Mouse (Mus musculus) limb, embryonic 11.5 days (tissue): ENCODE measurements around the gene Trappc12. TPM values are rescaled to one million over a fixed set of nuclear protein-coding genes. Genes with fewer than 3 reads are reported as not detected.
A peak's percentile ranks its signal among the peaks of the same experiment; 100 is the strongest.

Source experiments
- ATAC-seq: fragments of 200-750 bp; cut with Nextera tagmentation; 2 replicates; pipeline ENCODE4 v1.8.0; 2017; ENCODE audit warnings: low read depth; ENCODE audit not compliant: insufficient number of reproducible peaks, low FRiP score, low TSS enrichment
- DNase-seq: peaks from one replicate; pipeline ENCODE4 v3.0.0-alpha.2; 2015; ENCODE audit warnings: low spot score
- H3K27ac ChIP-seq: fragments of 300-500 bp; sonication (generic); replicated peaks from 2 replicates; pipeline ENCODE4 v1.5.1; 2014; ENCODE audit warnings: low read depth, mild to moderate bottlenecking, low read length
- H3K27me3 ChIP-seq: fragments of 300-500 bp; sonication (generic); 2 replicates; pipeline ENCODE4 v1.6.1; 2014; ENCODE audit warnings: mild to moderate bottlenecking, low read length, mixed read lengths; ENCODE audit not compliant: control insufficient read depth, insufficient read depth
- H3K36me3 ChIP-seq: fragments of 300-500 bp; sonication (generic); 2 replicates; pipeline ENCODE4 v1.6.1; 2014; ENCODE audit warnings: mild to moderate bottlenecking, low read length, moderate library complexity, mixed read lengths; ENCODE audit not compliant: control insufficient read depth, insufficient read depth
- H3K4me1 ChIP-seq: fragments of 300-500 bp; sonication (generic); 2 replicates; pipeline ENCODE4 v1.6.1; 2014; ENCODE audit warnings: low read length, mixed read lengths; ENCODE audit not compliant: control insufficient read depth, insufficient read depth
- H3K4me2 ChIP-seq: fragments of 300-500 bp; sonication (generic); 2 replicates; pipeline ENCODE4 v1.6.1; 2014; ENCODE audit warnings: low read depth, mild to moderate bottlenecking, moderate library complexity; ENCODE audit not compliant: severe bottlenecking
- H3K4me3 ChIP-seq: fragments of 300-500 bp; sonication (generic); 2 replicates; pipeline ENCODE4 v1.5.1; 2014; ENCODE audit warnings: low read depth, low read length
- H3K9ac ChIP-seq: fragments of 300-500 bp; sonication (generic); 2 replicates; pipeline ENCODE4 v1.6.1; 2014; ENCODE audit warnings: mild to moderate bottlenecking, low read length
- H3K9me3 ChIP-seq: fragments of 300-500 bp; sonication (generic); 2 replicates; pipeline ENCODE4 v1.6.1; 2016; ENCODE audit warnings: low read length; ENCODE audit not compliant: control insufficient read depth
- WGBS: fragments of 180-500 bp; shearing (Covaris S2); extraction: QIAGEN DNeasy Blood & Tissue Kit; methylation state at CpG from one replicate; pipeline ENCODE4 v1.1.7; 2014; 5-methylcytosine and 5-hydroxymethylcytosine counted together
- polyA plus RNA-seq: library from polyadenylated mRNA; unstranded; fragments of >200 nt; fragmentation: Nextera tagmentation; extraction: Ambion mirVana; gene quantifications from 2 replicates; pipeline ENCODE4 v1.2.1, GENCODE M21; 2014

The Trappc12 gene
- polyA plus RNA-seq, 1 experiment from 2014 or later = 37.6 TPM

DNA sequence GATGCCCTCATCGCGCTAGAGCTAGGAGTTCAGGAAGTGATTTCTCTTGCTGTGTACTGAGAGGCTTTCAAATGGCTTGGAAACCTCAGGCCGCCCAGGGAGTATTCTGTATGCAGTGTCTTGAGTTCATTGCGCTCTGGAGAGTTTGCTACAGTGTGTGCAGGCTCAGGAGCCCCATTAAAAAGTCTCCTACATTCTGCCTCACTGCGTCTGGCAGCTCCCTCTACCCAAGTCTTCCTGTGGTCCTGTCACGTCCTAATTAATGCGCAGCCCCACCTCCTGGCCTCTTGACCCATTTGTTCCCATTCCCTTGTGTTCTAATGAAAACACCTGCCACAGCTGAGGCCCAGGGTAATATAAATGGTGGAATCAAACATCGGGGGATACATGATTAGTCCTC lies 34.6 kb upstream of the Trappc12 start:
- Histone ChIP-seq H3K4me2 (no peak overlapping the region), H3K36me3 (no peaks in the 10 kb centered on the region), H3K27me3 (no peaks in the 10 kb centered on the region), H3K27ac (no peak overlapping the region), H3K4me3 (no peak overlapping the region), H3K4me1 (peaks cover 27% of the 10 kb centered on the region), H3K9me3 (no peaks in the 10 kb centered on the region), H3K9ac (no peak overlapping the region)
- ATAC-seq (no peak), DNase-seq (peak; percentile 38)
- 28% methylated on average over 8 of the region's 8 CpGs for WGBS

DNA sequence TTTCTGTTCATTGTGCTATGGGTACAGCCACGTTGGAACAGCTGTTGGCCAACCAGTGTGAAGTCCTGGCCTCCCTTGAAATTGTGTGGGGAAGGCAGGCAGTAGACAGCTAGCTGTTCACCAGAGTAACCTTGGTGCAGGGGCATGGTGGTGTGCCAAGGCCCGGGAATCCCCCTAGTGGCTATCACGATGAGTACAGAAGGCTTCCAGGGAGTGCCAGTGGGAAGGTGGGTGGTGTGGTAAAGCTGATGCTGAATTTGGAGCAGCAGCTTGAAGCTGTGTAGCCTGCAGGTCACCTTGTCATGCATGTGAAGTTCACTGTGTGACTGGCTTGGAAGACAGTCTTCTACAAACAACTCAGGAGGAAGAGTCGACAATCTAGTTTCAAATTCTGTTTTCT lies 34.1 kb upstream of the Trappc12 start:
- H3K4me1 ChIP-seq = peaks cover 27% of the 10 kb centered on the region
- DNase-seq (peak; percentile 29), ATAC-seq (0 out of 2 replicates have a peak, but pooled peaks have one; percentile 13)
- WGBS = 36% methylated on average over 4 of the region's 4 CpGs
- no peaks in the 10 kb centered on the region for H3K9me3 ChIP-seq
- H3K4me3 ChIP-seq = no peak overlapping the region
- no peak overlapping the region for H3K27ac ChIP-seq
- no peak overlapping the region for H3K9ac ChIP-seq
- H3K27me3 ChIP-seq = no peaks in the 10 kb centered on the region
- no peak overlapping the region for H3K4me2 ChIP-seq
- no peaks in the 10 kb centered on the region for H3K36me3 ChIP-seq

DNA sequence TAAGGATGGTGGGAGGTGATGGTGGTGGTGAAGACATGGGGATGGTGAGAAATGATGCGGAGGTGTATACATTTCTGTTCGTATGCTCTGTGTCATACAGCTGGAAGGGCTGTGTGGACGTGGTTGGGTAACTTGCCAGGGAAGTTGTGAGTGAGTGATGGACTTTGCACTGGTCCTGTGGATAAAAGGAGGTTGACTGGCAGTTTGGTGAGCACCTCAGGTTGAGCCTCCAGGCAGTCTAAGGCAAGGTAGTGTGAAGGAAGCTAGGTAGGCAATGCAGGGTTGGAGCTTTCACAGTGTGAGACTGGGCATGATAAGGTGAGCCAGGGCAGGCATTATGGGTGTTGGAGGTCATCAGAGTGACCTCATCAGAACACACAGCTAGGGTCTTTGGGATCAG lies 32.4 kb upstream of the Trappc12 start:
- no peak overlapping the region for H3K27ac ChIP-seq
- peaks cover 27% of the 10 kb centered on the region for H3K4me1 ChIP-seq
- no peaks in the 10 kb centered on the region for H3K27me3 ChIP-seq
- 96% methylated on average over 3 of the region's 3 CpGs for WGBS
- no peak overlapping the region for H3K4me2 ChIP-seq
- no peaks in the 10 kb centered on the region for H3K9me3 ChIP-seq
- no peaks in the 10 kb centered on the region for H3K36me3 ChIP-seq
- ATAC-seq = no peak
- no peak overlapping the region for H3K9ac ChIP-seq
- no peak overlapping the region for H3K4me3 ChIP-seq
- DNase-seq = no peak

DNA sequence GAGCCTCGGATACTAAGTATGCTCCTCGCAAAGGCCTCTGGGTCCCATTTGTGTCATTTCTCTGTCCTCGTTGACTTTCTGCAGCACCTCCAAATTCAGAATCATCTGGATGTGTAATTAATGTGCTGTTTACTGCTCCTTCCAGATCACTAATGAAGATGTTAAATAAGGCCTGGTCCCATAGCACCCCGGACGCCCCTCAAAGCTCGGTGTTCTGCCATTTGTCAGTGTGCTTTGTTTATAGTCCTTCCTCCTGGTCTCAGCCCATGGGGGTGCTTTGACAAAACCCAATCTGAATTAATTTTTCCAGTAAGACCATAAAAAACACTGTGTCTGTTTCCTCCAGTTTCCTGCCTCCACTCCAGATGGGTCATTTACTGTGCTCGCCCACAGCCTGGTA lies 29.9 kb upstream of the Trappc12 start:
- H3K9ac ChIP-seq = no peak overlapping the region
- WGBS = 58% methylated on average over 7 of the region's 7 CpGs
- DNase-seq (no peak), ATAC-seq (no peak)
- H3K27ac ChIP-seq = no peak overlapping the region
- no peak overlapping the region for H3K4me2 ChIP-seq
- H3K4me3 ChIP-seq = no peak overlapping the region
- H3K27me3 ChIP-seq = no peaks in the 10 kb centered on the region
- no peaks in the 10 kb centered on the region for H3K9me3 ChIP-seq
- H3K4me1 ChIP-seq = peaks cover 23% of the 10 kb centered on the region
- no peaks in the 10 kb centered on the region for H3K36me3 ChIP-seq

DNA sequence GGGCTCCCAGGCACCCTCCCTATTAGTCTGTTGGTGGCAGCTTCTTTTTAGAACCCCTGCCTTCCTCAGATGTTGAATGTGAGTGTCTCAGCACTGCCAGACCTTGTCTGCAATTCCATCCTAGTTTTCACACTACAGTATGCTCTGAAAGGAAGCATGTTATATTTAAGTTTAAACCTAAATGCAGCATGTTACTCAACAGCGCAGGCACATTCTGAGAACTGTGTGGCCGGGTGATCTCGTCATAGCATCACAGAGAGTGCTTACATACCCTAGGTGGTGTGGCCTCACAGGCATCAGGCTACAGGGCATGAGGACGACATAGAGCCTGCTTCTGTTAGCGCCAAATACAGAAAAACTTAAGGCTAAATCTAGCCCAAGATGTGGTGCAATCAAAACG lies 25.4 kb upstream of the Trappc12 start:
- ATAC-seq (no peak), DNase-seq (no peak)
- WGBS = 89% methylated on average over 6 of the region's 6 CpGs

DNA sequence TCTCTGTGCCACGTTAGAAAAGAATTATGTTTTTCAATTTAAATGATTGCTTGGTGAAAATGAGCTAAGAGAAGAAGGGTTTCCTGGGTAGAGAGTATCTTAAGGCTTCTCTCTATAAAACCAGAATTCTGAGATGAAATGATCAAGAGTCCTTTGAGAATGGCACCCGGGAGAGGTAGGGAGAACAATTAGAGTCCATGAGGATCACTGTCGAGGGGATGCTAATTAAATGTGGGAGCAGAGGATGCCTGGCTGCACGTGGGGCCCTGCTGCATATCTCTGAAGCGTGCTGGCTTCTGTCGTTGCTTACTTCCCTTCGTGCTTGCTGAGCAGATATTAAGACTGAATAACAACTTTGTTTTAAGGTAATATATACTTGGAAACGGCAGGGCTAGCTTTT lies 24.8 kb upstream of the Trappc12 start:
- H3K4me3 ChIP-seq = no peak overlapping the region
- no peak for DNase-seq
- 55% methylated on average over 8 of the region's 8 CpGs for WGBS
- H3K9ac ChIP-seq = no peak overlapping the region
- no peak overlapping the region for H3K4me2 ChIP-seq
- no peak overlapping the region for H3K27ac ChIP-seq
- no peak for ATAC-seq
- no peaks in the 10 kb centered on the region for H3K4me1 ChIP-seq
- H3K36me3 ChIP-seq = no peaks in the 10 kb centered on the region
- H3K9me3 ChIP-seq = no peaks in the 10 kb centered on the region
- no peaks in the 10 kb centered on the region for H3K27me3 ChIP-seq

More for the DNA sequence above, 25.4 kb upstream of the Trappc12 start:
- Histone ChIP-seq H3K4me2 (no peak overlapping the region), H3K27ac (no peak overlapping the region), H3K27me3 (no peaks in the 10 kb centered on the region), H3K9me3 (no peaks in the 10 kb centered on the region), H3K4me3 (no peak overlapping the region), H3K4me1 (0 out of 2 replicates have a peak, but pooled peaks cover 1% of the 10 kb centered on the region), H3K36me3 (no peaks in the 10 kb centered on the region), H3K9ac (no peak overlapping the region)

DNA sequence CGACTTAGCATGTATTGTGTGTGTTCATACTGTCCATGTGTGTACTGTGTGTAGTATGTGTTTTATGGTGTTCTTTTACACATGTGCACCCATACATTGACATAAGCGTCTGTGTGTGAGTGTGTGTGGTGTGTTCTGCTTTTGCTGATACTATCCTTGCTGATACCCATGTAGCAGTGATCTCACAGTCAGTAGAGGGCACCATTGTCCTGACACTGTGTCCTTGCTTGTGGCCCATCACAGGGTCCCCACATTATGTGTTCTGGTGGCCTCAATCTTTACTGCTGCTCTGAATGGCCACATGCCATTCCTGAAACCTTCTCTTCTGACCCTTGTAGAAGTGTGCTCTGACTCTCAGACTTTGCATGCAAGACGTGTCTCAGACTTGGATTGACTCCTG lies 23.5 kb upstream of the Trappc12 start:
- ATAC-seq (no peak), DNase-seq (no peak)
- H3K36me3 ChIP-seq = no peaks in the 10 kb centered on the region
- no peak overlapping the region for H3K27ac ChIP-seq
- H3K27me3 ChIP-seq = no peaks in the 10 kb centered on the region
- no peak overlapping the region for H3K4me3 ChIP-seq
- WGBS = 85% methylated on average over 3 of the region's 3 CpGs
- H3K4me1 ChIP-seq = no peaks in the 10 kb centered on the region
- H3K9ac ChIP-seq = no peak overlapping the region
- no peaks in the 10 kb centered on the region for H3K9me3 ChIP-seq
- H3K4me2 ChIP-seq = no peak overlapping the region

DNA sequence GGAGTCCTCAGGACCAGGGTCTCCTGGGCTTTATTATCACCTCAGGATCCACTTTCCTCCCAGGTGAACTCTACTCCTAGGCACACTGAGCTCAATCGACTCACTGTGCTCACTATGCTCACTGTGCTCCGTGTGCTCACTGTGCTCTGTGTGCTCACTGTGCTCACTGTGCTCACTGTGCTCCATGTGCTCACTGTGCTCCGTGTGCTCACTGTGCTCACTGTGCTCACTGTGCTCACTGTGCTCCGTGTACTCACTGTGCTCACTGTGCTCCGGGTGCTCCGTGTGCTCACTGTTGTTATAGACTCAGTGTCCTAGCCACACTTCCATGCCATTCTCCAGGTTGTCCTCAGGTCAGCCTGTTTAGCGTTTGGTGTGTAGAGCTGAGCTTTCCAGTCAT lies 19.7 kb upstream of the Trappc12 start:
- H3K9ac ChIP-seq = no peak overlapping the region
- WGBS = 92% methylated on average over 7 of the region's 7 CpGs
- H3K4me3 ChIP-seq = no peak overlapping the region
- H3K36me3 ChIP-seq = no peaks in the 10 kb centered on the region
- H3K9me3 ChIP-seq = no peaks in the 10 kb centered on the region
- H3K27ac ChIP-seq = no peak overlapping the region
- no peaks in the 10 kb centered on the region for H3K4me1 ChIP-seq
- ATAC-seq (no peak), DNase-seq (no peak)
- no peak overlapping the region for H3K4me2 ChIP-seq
- no peaks in the 10 kb centered on the region for H3K27me3 ChIP-seq

DNA sequence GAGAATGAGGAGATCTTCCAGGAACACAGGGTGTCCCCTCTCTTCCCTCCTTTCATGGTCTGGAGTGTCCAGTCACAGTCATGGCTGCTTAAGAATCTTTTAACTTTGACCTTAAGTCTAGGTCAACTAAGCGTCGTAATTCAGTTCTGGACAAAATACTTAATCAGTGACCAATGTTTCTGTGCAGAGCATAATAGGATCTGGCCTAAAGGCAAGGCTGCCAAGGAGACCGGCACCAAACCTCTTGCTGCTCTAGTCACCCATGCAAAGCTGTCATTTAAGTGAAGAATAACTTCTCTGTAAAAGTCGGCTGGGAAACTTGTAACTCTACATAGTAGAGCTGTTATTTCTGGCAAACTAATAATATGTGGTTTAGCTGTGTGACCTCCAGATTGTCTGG lies 5.7 kb upstream of the Trappc12 start:
- Histone ChIP-seq H3K27me3 (no peaks in the 10 kb centered on the region), H3K4me2 (no peak overlapping the region), H3K27ac (no peak overlapping the region), H3K36me3 (no peaks in the 10 kb centered on the region), H3K9ac (no peak overlapping the region), H3K9me3 (no peaks in the 10 kb centered on the region), H3K4me1 (peaks cover 5% of the 10 kb centered on the region; the same call in 1 of the 2 replicates), H3K4me3 (no peak overlapping the region)
- no peak for DNase-seq
- WGBS = 84% methylated on average over 4 of the region's 4 CpGs
- ATAC-seq = no peak
